In the genomic region with DNA sequence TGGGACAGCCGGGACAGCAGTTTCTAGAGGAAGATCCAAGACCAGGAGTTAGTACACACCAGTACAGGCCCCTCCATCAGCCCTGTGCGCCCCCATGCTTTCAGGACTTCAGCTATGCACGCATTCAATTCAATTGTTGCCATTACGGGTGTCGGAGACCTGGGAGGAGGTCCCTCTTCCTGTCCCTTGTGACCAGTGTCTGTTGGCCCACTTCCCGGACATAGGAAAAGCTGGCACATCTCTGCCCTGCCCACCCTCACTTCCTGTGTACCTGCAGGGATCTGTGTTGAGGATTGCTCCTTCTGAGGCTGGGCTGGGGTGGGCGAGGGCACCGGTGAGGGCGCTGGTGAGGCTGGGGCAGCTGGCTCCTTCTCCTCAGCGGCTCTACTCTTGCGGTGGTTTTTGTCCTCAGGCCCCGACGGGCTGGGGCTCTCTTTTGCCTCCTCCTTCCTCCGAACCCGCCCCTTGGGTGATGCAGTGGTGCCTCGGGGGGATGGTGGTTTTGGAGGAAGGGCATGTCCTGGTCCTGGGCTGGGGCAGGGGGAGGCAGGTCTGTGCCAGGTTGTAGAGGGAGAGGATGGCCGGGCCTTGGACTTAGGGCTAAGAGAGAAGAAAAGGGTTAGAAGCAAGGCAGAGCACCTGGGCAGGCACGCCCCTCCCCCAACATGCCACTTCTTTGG, we compare ENCODE assay signal across 14 mouse cellular contexts. TPM values are rescaled to one million over a fixed set of nuclear protein-coding genes. Genes with fewer than 3 reads are reported as not detected.
A peak's percentile ranks its signal among the peaks of the same experiment; 100 is the strongest.
DNase-seq lines count a peak whose midpoint lies in the region; ATAC-seq lines count a peak whose summit lies in the region.
"Had no signal": no experiment of that assay in that cellular context is flagged by ENCODE, and none has a peak within 500 bp of the region (broad histone marks: within the 10 kb centered on the region; RNA-seq: fewer than 3 reads in every experiment).

No protein-coding gene starts in this region.

- no peaks in the 10 kb centered on the region for H3K4me1 ChIP-seq in kidney, embryonic 14.5 days (ENCODE audit: control insufficient read depth, insufficient read depth, low read length)

- peaks cover 94% of the 10 kb centered on the region for H3K36me3 ChIP-seq in kidney, embryonic 14.5 days (ENCODE audit: control insufficient read depth, insufficient read depth, low read length)

- H3K27me3 ChIP-seq in kidney, embryonic 14.5 days (ENCODE audit: control insufficient read depth, insufficient read depth, low read length): no peaks in the 10 kb centered on the region
- H3K27me3 ChIP-seq: megakaryocyte, embryonic 14.5 days had no signal

- no peak for ATAC-seq in kidney, embryonic 14.5 days (ENCODE audit: low FRiP score, low TSS enrichment)
- no peak for ATAC-seq in granulocyte monocyte progenitor cell, adult 5-6 weeks (replicated peaks; ENCODE audit: poor library complexity, severe bottlenecking)
- ATAC-seq: intestine, embryonic 16.5 days had no signal

- H3K9ac ChIP-seq in kidney, embryonic 14.5 days (ENCODE audit: low read depth, low read length): no peak overlapping the region
- H3K9ac ChIP-seq: liver, embryonic 14.5 days had no signal

- no peak overlapping the region for H3K27ac ChIP-seq in kidney, embryonic 14.5 days (ENCODE audit: low read depth, low read length)
- H3K27ac ChIP-seq: limb, embryonic 10.5 days; liver, embryonic 14.5 days had no signal

- H3K4me2 ChIP-seq in kidney, embryonic 14.5 days (replicated peaks; ENCODE audit: low read depth, low read length): no peak overlapping the region

- H3K9me3 ChIP-seq in kidney, embryonic 14.5 days (ENCODE audit: control insufficient read depth, low read length): no peaks in the 10 kb centered on the region
- H3K9me3 ChIP-seq: limb, embryonic 10.5 days; megakaryocyte, embryonic 14.5 days had no signal

- WGBS in kidney, embryonic 14.5 days: 87% methylated on average over 18 of the region's 18 CpGs

- no peak overlapping the region for H3K4me3 ChIP-seq in kidney, embryonic 14.5 days (ENCODE audit: low read length)
- H3K4me3 ChIP-seq: limb, embryonic 10.5 days; megakaryocyte, embryonic 14.5 days had no signal

- DNase-seq in cerebellum, adult 9-10 months: peak; percentile 30
- DNase-seq in cerebellum, postnatal 10 days: no peak
- peak; percentile 54 for DNase-seq in kidney, postnatal 10 days
- peak; percentile 59 to 61 for DNase-seq in spleen, postnatal 36 days (ENCODE audit: low spot score in 2 of 2)
- no peak for DNase-seq in spleen, adult 12 weeks (ENCODE audit: low spot score)
- no peak for DNase-seq in gastrocnemius, postnatal 25 days
- DNase-seq: right cerebral cortex, postnatal 4 days had no signal

RNA-seq across cellular contexts. Expression of a gene that starts 21.5 kb away (rescaled TPM):
- polyA plus RNA-seq in kidney, embryonic 14.5 days (2014; fragmentation: Nextera tagmentation; extraction: Ambion mirVana): 35.6 and 43.3 TPM in 2 replicates
- 100 to 1,000 TPM; 166 to 187 TPM for total RNA-seq in gastrocnemius, postnatal 25 days (2021)
- 20.6 and 25.6 TPM in 2 replicates for total RNA-seq in granulocyte monocyte progenitor cell, adult 5-6 weeks (2014; fragmentation: Nextera tagmentation)
- total RNA-seq in granulocyte monocyte progenitor cell, adult 5-6 weeks (2017): 12.8 and 20.2 TPM in 2 replicates

RNA-seq across cellular contexts. Expression of a gene that starts 27.5 kb away (rescaled TPM):
- polyA plus RNA-seq in kidney, embryonic 14.5 days (2014; fragmentation: Nextera tagmentation; extraction: Ambion mirVana): 19.7 and 68.6 TPM in 2 replicates
- total RNA-seq in gastrocnemius, postnatal 25 days (2021): 10 to 100 TPM; 18.0 to 21.0 TPM
- total RNA-seq in granulocyte monocyte progenitor cell, adult 5-6 weeks (2014; fragmentation: Nextera tagmentation): 46.2 and 55.5 TPM in 2 replicates
- 48.4 and 54.8 TPM in 2 replicates for total RNA-seq in granulocyte monocyte progenitor cell, adult 5-6 weeks (2017)

RNA-seq across cellular contexts. Expression of a gene that starts 32.1 kb away (rescaled TPM):
- polyA plus RNA-seq in kidney, embryonic 14.5 days (2014; fragmentation: Nextera tagmentation; extraction: Ambion mirVana): 141 and 281 TPM in 2 replicates
- total RNA-seq in gastrocnemius, postnatal 25 days (2021): 10 to 100 TPM; 90.9 to 92.4 TPM
- 215 and 267 TPM in 2 replicates for total RNA-seq in granulocyte monocyte progenitor cell, adult 5-6 weeks (2014; fragmentation: Nextera tagmentation)
- 304 and 361 TPM in 2 replicates for total RNA-seq in granulocyte monocyte progenitor cell, adult 5-6 weeks (2017)

RNA-seq across cellular contexts. Expression of a gene that starts 52.0 kb away (rescaled TPM):
- polyA plus RNA-seq in kidney, embryonic 14.5 days (2014; fragmentation: Nextera tagmentation; extraction: Ambion mirVana): 5.5 and 6.8 TPM in 2 replicates
- 1 to 10 TPM in 1 of 2 experiments, under 1 TPM in 1; 0.96 to 3.9 TPM for total RNA-seq in gastrocnemius, postnatal 25 days (2021)
- total RNA-seq in granulocyte monocyte progenitor cell, adult 5-6 weeks (2014; fragmentation: Nextera tagmentation): not detected in 2 replicates
- total RNA-seq in granulocyte monocyte progenitor cell, adult 5-6 weeks (2017): not detected in 2 replicates
- total RNA-seq: hematopoietic stem cell, adult 5-6 weeks had no signal

Comparison
In these comparisons a context has a peak if more than half of its experiments do, and no peak if none do; other contexts are left out.
1. DNase-seq: peak in cerebellum, adult 9-10 months (single experiment), kidney, postnatal 10 days (single experiment) and spleen, postnatal 36 days (2 of 2); none in cerebellum, postnatal 10 days (0 of 2), spleen, adult 12 weeks (single experiment) and gastrocnemius, postnatal 25 days (single experiment).
2. RNA of a gene that starts 21.5 kb away (total RNA-seq): 166 to 187 TPM in gastrocnemius, postnatal 25 days; 12.8 to 25.6 TPM in granulocyte monocyte progenitor cell, adult 5-6 weeks; every median in the first group is over 4 times any median in the second.